Mouse (Mus musculus) monocyte, adult 2 months (primary cell): ENCODE measurements around the gene Glcci1.

Source experiments
- DNase-seq, 2 experiments: peaks; one replicate each; pipeline ENCODE4 v3.0.0; 2022; ENCODE audit warnings: low spot score in 2 of 2, low read depth in 1 of 2

Gene Glcci1

DNA sequence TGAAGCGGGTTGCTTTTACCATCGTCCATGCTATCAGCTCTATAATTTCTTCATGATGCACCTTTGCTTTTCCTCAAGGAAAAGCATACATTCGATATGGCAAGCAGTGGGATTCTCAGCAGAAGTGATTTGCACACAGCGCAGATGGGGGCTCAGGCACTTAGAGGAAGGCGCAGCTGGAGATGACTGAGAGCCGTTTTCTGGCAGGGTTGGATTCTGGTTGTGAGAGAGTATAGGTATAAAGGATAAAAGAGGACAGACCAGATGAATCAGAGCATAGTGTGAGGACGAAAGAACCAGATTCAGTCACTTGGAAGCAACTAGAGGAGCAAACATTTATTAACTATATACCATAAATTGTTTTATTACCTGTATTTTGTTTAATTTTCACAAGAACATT is 36.4 kb downstream of the Glcci1 start:
- no peak for DNase-seq

DNA sequence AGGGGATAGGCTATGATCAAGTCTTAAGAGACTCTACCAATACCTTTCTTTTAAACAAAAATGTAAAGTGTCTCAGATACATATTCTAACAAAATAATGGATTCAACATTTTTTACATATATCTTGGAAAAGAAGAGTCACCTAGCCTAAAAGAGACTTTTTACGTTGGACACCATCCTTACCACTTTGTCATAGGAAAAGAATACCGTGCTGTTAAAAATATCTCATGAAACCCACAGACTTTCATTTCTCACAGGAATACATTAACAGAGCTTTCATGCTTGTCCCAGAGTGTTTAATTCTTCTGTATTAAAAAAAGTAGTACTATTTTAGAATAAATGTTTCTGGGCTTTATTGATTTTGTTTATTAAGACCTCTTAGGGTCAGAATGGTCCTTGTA is 41.8 kb downstream of the Glcci1 start:
- DNase-seq, result no peak

GRCm38 (mm10) chr6:8556849-8557571 is 47.6 kb downstream of the Glcci1 start:
- DNase-seq, result no peak

DNA sequence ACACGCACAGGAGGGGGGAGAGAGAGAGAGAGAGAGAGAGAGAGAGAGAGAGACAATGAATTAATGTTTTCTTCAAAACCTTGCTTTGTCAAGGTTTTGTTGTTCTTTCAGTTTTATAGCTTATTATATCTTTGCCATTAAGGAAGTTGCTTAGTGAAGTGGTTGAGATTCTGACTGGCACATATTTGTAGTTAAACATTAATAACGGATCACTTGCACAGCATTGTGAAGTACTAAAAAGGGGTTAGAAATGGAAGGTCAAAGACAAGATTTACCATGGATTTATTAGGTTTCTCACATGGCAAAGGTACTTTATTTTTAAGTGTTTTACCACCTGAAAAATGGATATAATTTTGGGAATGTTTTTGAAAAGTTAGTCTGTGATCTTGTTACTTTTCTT is 51.3 kb downstream of the Glcci1 start:
- no peak for DNase-seq

DNA sequence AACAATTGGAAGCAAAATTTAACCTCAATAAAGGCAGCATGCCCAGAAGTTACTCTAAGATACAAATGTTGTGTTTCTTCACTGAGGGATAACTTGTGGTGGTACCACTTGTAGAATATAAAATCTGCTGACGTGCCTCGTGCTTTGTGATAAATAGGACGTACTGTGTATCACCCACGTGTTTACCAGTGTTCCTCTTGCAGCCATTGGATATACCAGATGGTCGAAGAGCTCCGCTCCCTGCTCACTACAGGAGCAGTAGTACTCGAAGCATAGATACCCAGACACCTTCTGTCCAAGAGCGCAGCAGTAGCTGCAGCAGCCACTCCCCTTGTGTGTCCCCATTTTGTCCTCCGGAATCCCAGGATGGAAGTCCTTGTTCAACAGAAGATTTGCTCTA is 73.0 kb downstream of the Glcci1 start:
- no peak for DNase-seq

DNA sequence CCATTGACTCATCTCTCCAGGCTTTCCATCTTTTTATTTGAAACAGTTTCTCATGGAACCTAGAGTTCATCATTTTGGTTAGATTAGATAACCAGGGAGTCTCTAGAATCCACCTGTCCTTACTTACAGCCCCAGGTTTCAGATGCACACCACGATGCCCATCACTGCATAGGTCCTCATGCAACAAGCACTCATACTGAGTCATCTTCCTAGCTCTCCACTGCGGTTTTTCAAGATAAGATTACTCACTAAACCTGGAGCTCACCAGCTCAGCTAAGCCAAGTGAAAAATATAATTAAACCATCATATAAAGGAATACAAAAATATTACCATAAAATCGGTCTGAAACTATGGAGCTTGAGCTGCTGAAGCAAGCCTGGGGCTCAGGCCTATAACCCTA is 74.5 kb downstream of the Glcci1 start:
- DNase-seq, result no peak

DNA sequence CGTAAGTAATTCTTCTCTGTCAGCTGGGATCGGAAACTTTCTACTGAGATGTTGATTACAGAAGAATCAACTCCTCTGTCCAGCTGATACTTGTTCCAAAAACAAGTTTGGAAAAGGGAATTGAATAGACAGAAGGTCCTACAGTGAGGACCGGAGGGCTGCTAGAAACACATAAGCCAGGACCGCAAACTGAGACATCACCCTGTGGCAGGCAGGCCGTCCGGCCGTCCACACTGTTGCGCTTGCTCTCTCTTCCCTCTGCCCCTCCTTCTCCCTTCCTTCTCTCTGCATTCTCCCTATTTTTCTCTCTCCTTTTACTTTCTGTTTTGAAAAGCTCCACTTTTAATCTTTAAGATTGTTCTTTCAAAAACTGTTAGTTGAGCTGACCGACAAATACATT is 82.3 kb downstream of the Glcci1 start:
- DNase-seq, result no peak

- no peak for DNase-seq
Observed at GRCm38 (mm10) chr6:8617369-8617768, 108.0 kb downstream of the Glcci1 start.

GRCm38 (mm10) chr6:8619582-8620350 is 110.4 kb downstream of the Glcci1 start:
- DNase-seq, result no peak

GRCm38 (mm10) chr6:8623045-8623444 is 113.6 kb downstream of the Glcci1 start:
- no peak for DNase-seq

GRCm38 (mm10) chr6:8628226-8628625 is 118.8 kb downstream of the Glcci1 start:
- DNase-seq, result no peak

DNA sequence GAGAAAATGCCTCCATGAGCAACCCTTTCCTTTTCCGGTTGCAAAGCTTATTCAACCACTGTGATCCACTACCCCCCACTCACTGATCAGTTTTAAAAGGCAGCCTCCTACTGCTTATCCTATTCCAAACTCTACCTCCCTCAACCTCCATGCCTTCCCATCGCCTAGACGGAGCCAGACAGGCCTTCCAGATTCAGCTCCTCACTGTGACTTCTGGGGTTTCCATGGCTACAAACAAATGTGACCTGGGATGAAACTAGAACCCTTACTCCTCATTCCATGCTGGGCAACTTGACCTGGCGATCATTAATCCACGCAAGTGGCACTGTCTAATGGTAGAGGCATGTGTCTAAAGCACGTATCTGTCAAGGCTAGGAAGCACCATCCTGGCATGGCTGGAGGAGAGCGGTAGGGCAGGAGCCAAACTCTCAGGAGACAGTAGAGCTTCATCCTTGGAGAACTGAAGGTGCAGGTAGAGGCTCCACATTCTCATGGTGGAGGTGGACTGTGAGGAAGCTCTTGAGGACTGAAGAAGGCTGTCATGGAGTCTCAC is 119.4 kb downstream of the Glcci1 start:
- DNase-seq, result no peak

GRCm38 (mm10) chr6:8630531-8630930 is 121.1 kb downstream of the Glcci1 start:
- DNase-seq, result no peak

GRCm38 (mm10) chr6:8631362-8631761 is 122.0 kb downstream of the Glcci1 start:
- DNase-seq, result no peak

DNA sequence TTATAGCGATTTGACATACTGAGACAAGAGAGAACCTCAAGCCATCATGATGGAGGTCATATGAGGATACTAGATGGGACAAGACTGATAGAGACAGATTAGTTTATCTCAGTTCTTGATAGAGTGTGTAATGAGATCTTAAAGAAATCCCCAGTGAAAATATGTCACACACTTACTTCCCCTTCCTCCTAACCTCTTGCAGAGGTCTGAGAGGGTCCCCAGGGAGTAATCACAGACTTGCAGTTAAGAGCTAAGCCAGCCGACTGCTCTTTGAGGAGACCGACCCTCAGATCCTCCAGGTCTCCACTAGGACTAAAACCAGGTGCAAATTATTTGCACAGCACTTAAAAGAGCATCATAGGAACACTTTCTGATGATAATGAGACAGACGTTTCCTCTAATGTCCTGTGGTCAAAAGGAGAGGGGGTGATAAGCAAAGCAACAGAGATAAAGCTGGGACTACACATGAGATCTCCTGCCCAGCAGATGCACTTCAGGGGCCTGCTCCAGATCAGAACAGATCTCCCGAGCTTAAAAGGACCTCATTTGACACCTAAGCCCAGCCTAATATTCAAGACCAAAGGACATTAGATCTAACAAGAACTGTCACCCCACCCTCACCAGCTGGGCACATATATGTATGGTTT is 122.7 kb downstream of the Glcci1 start:
- DNase-seq, result no peak

DNA sequence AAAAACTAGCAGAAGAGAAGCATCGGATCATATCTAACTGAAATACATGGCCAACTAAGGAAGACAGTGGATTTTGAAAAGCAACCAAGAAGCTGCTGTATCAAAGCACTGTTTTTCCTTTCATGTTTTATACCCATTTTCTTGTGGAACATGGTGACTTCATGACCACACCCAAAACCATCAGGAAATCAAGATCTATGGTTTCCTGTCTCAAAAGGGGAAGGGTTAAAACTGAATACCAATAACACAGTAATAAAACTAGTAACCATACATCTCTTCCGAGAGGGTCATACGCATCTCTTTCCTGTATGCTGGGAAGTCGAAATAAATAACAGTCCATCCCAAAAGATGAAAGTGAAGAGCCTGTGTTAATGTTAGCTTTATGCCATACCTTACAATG is 123.3 kb downstream of the Glcci1 start:
- no peak for DNase-seq

DNA sequence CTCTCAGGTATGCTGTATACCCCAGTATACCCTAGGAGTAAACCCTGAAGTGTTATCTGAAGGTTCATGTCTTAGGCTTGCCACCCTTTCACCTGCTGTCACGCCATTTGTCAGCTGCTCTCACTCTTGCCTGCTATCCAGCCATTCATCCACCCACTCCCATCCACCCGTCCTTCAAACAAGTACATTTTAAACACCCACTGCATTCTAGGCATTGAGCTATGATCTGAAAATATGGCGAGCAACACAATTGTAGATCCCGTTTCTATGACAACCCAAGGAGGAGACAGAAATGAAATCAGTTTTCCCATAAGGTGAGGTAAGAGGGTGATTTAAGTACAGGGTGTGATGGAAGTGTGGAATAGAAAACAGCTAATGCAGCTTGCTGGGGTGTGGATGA is 128.7 kb downstream of the Glcci1 start:
- DNase-seq, result no peak

GRCm38 (mm10) chr6:8638899-8639298 is 129.5 kb downstream of the Glcci1 start:
- DNase-seq, result no peak

- no peak for DNase-seq
Observed at GRCm38 (mm10) chr6:8639526-8639925, 130.1 kb downstream of the Glcci1 start.

DNA sequence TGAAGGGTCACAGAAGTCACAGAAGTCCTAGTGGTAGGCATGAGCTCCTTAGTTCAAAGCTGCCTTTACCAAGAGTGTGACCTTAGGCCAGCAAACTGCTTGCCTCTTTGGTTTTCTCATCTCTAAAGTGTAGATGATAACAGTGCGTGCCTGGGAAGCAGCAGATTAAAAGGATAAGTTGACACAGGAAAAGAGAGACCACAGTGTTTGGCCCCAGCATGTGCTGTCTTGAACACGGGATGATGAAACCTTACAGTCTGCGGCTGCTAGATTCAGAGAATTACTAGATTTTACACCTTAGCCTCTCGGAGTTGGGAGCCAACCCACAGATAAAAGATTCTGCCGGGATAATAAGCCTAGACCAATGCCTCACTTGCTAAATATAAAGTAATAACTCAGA is 131.5 kb downstream of the Glcci1 start:
- DNase-seq, result no peak

GRCm38 (mm10) chr6:8644703-8645102 is 135.3 kb downstream of the Glcci1 start:
- DNase-seq, result no peak

DNA sequence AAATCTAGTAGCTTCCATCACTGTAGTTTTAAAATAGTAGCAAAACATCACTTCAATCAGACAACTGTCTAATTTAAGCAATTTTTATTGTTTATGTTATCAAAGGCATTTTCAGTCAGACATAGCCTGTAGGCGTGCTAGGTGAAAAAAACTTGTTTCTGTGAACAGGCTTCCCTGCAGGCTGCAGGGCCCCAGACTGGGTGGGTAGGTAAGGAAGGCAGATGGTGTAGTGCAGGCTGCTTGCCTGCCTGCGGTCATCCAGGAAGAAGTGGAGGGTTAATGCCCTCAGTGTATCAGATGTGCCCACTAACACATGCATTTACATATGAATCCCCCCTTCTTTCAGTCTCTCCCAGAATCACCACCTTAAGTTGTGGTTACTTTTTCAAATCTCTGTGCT is 136.3 kb downstream of the Glcci1 start:
- DNase-seq, result no peak
